Mouse (Mus musculus) lung, postnatal 0 days (tissue): ENCODE results near the gene Bok. TPM values are rescaled to one million over a fixed set of nuclear protein-coding genes. Genes with fewer than 3 reads are reported as not detected.
A peak's percentile ranks its signal among the peaks of the same experiment; 100 is the strongest.

Experiments
- ATAC-seq: fragments of 200-750 bp; cut with Nextera tagmentation; 2 replicates; pipeline ENCODE4 v1.8.0; 2017; ENCODE audit warnings: moderate library complexity
- DNase-seq: peaks from one replicate; pipeline ENCODE4 v3.0.0-alpha.2; 2016; ENCODE audit warnings: low spot score
- H3K27ac ChIP-seq: fragments of 300-500 bp; sonication (generic); 2 replicates; pipeline ENCODE4 v1.5.1; 2014; ENCODE audit warnings: antibody characterized with exemption, mild to moderate bottlenecking, low read length, mixed read lengths
- H3K27me3 ChIP-seq: fragments of 300-500 bp; sonication (generic); replicated peaks from 2 replicates; pipeline ENCODE4 v1.6.1; 2014; ENCODE audit warnings: low read length, mixed read lengths; ENCODE audit not compliant: insufficient read depth
- H3K36me3 ChIP-seq: fragments of 300-500 bp; sonication (generic); 2 replicates; pipeline ENCODE4 v1.6.1; 2014; ENCODE audit warnings: low read length, mixed read lengths; ENCODE audit not compliant: insufficient read depth
- H3K4me1 ChIP-seq: fragments of 300-500 bp; sonication (generic); 2 replicates; pipeline ENCODE4 v1.6.1; 2014; ENCODE audit warnings: antibody characterized with exemption, low read depth, low read length, mixed read lengths; ENCODE audit not compliant: insufficient read depth
- H3K4me2 ChIP-seq: fragments of 300-500 bp; sonication (generic); replicated peaks from 2 replicates; pipeline ENCODE4 v1.6.1; 2014; ENCODE audit warnings: low read depth, mild to moderate bottlenecking, low read length, moderate library complexity, mixed read lengths
- H3K4me3 ChIP-seq: fragments of 300-500 bp; sonication (generic); 2 replicates; pipeline ENCODE4 v1.5.1; 2014; ENCODE audit warnings: low read depth, low read length
- H3K9ac ChIP-seq: fragments of 300-500 bp; sonication (generic); replicated peaks from 2 replicates; pipeline ENCODE4 v1.6.1; 2014; ENCODE audit warnings: low read depth, mild to moderate bottlenecking
- H3K9me3 ChIP-seq: fragments of 300-500 bp; sonication (generic); 2 replicates; pipeline ENCODE4 v1.6.1; 2016; ENCODE audit warnings: low read length, mixed read lengths
- CTCF ChIP-seq: IDR thresholded peaks from 2 replicates; pipeline ENCODE4 v1.5.1; 2016; ENCODE audit warnings: antibody characterized with exemption, mild to moderate bottlenecking
- EP300 ChIP-seq: IDR thresholded peaks from 2 replicates; pipeline ENCODE4 v1.6.1; 2016; ENCODE audit warnings: antibody characterized with exemption, mild to moderate bottlenecking, control low read depth
- WGBS: fragments of 180-500 bp; shearing (Covaris S2); extraction: QIAGEN DNeasy Blood & Tissue Kit; methylation state at CpG from one replicate; pipeline ENCODE4 v1.1.7; 2014; 5-methylcytosine and 5-hydroxymethylcytosine counted together
- polyA plus RNA-seq: library from polyadenylated mRNA; unstranded; fragments of >200 nt; fragmentation: Nextera tagmentation; extraction: Ambion mirVana; gene quantifications from 2 replicates; pipeline ENCODE4 v1.2.1, GENCODE M21; 2015

The Bok gene
- 30.9 and 31.2 TPM in 2 replicates for polyA plus RNA-seq

DNA sequence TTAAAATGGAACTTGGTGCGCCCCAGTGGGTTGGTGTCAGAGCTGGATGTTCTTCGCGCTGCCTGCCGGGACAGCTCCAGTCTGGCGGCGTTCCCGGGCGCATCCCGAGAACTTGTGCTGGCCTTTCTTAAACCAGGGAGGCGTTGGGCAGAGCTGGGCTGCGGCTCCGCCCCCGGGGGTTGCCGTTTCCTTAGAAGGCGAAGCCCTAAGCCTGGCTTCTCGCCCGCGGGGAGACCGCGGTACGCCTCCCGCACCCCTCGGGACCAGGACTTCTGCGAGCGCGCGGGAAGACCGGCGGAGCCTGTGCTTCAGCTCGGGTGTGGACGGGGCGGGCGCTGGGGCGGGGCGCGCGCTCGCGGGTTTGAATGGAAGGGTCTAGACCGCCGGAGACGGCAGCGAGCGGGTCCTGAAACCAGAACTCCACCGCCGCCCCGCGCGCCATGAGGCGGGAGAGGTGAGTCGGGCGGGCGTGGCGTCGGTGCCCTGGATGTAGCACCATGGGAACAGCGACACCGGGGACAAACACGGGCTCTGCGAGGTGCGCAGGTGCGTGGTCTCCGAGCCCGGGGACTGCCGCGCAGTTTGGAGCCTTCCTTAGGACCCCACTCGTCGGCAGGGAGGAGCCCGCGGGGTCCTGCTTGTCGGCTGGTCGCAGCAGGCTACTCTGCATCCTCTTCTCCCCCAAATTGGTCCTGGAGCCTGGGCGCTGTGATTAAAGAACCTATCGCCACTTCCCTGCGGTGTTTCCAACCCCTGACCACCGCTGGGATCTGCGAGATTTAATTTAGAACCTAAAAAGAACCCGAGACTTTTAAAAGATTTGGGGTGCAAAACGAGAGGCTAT, at the start of gene Bok:
TSS of gene Bok (plus strand) at position 260 of the 844 bp plus-strand sequence.
- Histone ChIP-seq H3K36me3 (no peaks in the 10 kb centered on the region), H3K27me3 (no peaks in the 10 kb centered on the region), H3K4me2 (peak within 1 kb of the TSS; percentile 62), H3K4me3 (peak within 1 kb of the TSS; percentile 62), H3K9ac (peak within 1 kb of the TSS; percentile 8; the same call in 1 of the 2 replicates), H3K4me1 (no peaks in the 10 kb centered on the region), H3K9me3 (no peaks in the 10 kb centered on the region), H3K27ac (no peak within 1 kb of the TSS)
- 1% methylated on average over 61 of the region's 78 CpGs for WGBS
- ATAC-seq = peak; percentile 66
- DNase-seq = peak; percentile 80
- no peak; the same call in none of the 2 replicates for TF ChIP-seq CTCF
- no peak for TF ChIP-seq EP300

DNA sequence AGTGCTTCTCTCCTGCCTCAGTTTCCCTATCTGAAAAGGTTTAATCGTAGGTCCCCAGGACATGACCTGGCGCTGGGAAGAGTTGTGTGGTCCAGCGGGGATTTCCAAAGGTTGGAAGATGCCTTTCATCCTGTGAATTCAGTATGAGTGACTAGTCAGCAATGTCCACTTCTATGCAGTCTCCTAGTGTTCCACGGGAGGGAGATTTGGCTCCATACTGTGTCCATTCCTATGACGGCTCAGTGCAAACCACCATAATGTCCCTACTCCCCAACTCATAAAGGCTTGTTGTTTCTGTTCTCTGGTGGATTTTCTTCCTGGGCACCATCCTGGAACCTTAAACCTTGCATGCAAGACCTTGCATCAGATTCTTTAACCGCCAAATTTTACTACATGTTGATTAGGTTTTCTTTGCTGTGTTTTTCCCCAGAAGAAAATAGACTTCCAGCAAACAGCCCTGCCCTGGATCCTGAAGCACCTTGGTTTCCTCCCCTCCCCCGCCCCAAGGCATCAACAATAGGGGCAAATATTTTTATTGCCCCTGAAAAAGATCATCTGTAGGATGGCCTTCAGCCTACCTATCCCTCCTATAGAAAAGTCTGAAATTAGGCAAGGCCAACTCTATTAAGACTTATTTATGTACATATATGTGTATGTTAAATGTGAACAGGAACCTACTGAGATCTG, 49.1 kb upstream of the Bok start:
- TF ChIP-seq EP300 = no peak
- TF ChIP-seq CTCF = peak; percentile 62
- ATAC-seq (peak; percentile 27), DNase-seq (peak; percentile 71)
- Histone ChIP-seq H3K4me3 (peak overlapping the region; percentile 96), H3K27me3 (no peaks in the 10 kb centered on the region), H3K4me2 (peak overlapping the region; percentile 90), H3K9ac (0 out of 2 replicates have a peak overlapping the region, but pooled peaks have one; percentile 2), H3K36me3 (no peaks in the 10 kb centered on the region), H3K4me1 (peaks cover 6% of the 10 kb centered on the region; the same call in 1 of the 2 replicates), H3K9me3 (no peaks in the 10 kb centered on the region), H3K27ac (peak overlapping the region; percentile 28)
- WGBS = 27% methylated on average over 7 of the region's 7 CpGs

DNA sequence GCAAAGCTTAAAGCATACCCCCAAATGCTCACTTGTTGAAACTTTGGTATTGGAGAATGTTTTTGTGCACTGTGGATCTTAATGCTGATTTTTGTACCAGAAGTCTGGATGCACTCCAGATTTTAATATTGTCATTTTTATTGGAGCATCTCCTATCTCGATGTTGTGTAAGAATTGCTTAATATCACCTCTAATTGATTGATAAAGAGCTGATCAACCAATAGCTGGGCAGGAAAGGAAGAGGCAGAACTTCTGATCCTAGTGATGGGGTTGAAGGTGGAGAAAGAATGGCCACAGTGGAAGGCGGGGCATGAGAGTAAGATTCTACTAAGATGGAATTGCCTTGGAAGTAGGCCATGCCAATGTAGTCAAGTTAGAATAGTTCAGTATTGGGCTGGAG, 43.5 kb upstream of the Bok start:
- 82% methylated on average over 2 of the region's 2 CpGs for WGBS
- no peak overlapping the region for H3K27ac ChIP-seq
- TF ChIP-seq EP300 (no peak), CTCF (no peak)
- H3K36me3 ChIP-seq = no peaks in the 10 kb centered on the region
- DNase-seq (no peak), ATAC-seq (no peak)
- H3K27me3 ChIP-seq = no peaks in the 10 kb centered on the region
- no peak overlapping the region for H3K4me2 ChIP-seq
- H3K9me3 ChIP-seq = no peaks in the 10 kb centered on the region
- no peak overlapping the region for H3K4me3 ChIP-seq
- H3K4me1 ChIP-seq = no peaks in the 10 kb centered on the region
- no peak overlapping the region for H3K9ac ChIP-seq

DNA sequence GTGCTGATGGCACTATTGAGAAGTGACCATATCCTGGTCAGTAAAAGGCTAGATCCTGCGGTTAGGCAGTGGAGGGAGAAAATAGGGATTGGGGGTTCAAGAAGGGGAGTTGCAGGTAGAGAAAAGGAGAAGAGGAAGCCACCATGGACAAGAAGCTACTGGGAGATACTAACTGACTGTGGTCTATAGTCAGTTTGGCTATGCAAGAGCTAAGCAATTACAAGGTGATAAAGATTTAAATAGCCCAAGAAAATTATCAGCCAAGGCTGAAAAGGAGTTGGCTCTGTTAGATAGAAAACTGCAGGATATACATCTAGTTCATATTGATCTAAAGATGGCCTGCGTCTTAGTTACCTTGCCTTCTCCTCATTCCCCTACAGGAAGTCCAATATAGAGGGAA, 42.8 kb upstream of the Bok start:
- Histone ChIP-seq H3K4me2 (no peak overlapping the region), H3K27me3 (no peaks in the 10 kb centered on the region), H3K36me3 (no peaks in the 10 kb centered on the region), H3K4me1 (no peaks in the 10 kb centered on the region), H3K9ac (no peak overlapping the region), H3K27ac (no peak overlapping the region), H3K9me3 (no peaks in the 10 kb centered on the region), H3K4me3 (no peak overlapping the region)
- 83% methylated on average over 2 of the region's 2 CpGs for WGBS
- DNase-seq (no peak), ATAC-seq (no peak)
- TF ChIP-seq CTCF (no peak), EP300 (no peak)

DNA sequence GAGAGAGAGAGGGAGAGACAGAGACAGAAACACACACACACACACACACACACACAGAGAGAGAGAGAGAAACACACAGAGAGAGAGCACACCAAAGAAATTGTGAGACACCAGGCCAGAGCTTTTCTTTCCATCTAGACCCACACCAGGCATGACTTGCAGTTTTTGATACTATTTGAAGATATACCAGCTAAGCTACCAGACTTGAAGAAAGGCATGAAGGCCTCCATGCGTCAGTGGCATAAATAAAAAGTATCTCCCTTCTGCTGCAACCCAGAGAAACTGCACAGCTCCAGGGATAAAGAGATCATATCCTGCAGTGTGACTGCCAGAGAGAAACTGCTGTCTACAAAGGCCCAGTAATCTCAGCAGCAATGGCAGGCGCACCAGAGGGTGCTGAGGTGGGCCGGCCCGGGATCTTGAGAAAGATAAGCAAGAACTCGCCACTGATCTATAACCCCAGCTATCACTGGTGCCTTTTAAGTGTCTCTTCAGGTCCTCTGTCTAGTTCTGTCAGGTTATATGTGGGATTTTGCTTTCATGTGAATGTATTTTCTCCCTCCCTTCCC, 35.8 kb upstream of the Bok start:
- no peak overlapping the region for H3K27ac ChIP-seq
- DNase-seq (no peak), ATAC-seq (no peak)
- no peak overlapping the region for H3K4me3 ChIP-seq
- no peak overlapping the region for H3K4me2 ChIP-seq
- H3K36me3 ChIP-seq = no peaks in the 10 kb centered on the region
- H3K4me1 ChIP-seq = no peaks in the 10 kb centered on the region
- no peaks in the 10 kb centered on the region for H3K9me3 ChIP-seq
- H3K9ac ChIP-seq = no peak overlapping the region
- WGBS = 73% methylated on average over 5 of the region's 5 CpGs
- H3K27me3 ChIP-seq = no peaks in the 10 kb centered on the region
- no peak for TF ChIP-seq EP300
- TF ChIP-seq CTCF = no peak

DNA sequence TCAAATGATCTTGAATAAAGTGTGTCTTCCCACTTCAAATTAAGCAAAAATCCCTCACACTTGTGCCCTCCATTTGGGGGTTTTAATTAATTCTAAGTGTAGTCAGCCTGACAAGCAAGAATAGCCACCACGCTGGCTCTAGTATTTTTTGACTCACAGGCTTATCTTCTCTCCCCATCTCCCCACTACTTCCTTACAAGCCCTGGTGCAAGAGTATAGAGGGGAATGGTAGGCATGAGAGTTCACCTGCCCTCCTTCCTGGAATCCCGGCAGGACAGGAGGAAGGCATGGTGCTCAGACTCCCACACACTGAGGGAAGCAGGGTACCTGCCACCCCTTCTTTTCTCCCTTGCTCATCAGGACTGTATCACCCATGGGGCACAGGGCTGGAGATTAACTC, 31.2 kb upstream of the Bok start:
- DNase-seq (no peak), ATAC-seq (no peak)
- H3K27me3 ChIP-seq = no peaks in the 10 kb centered on the region
- H3K4me3 ChIP-seq = no peak overlapping the region
- H3K4me2 ChIP-seq = no peak overlapping the region
- 11% methylated on average over 2 of the region's 2 CpGs for WGBS
- no peak overlapping the region for H3K9ac ChIP-seq
- TF ChIP-seq CTCF (no peak), EP300 (no peak)
- H3K9me3 ChIP-seq = no peaks in the 10 kb centered on the region
- no peaks in the 10 kb centered on the region for H3K36me3 ChIP-seq
- H3K27ac ChIP-seq = no peak overlapping the region
- H3K4me1 ChIP-seq = no peaks in the 10 kb centered on the region
